Mouse (Mus musculus) CH12.LX (cell line): Measurements from ENCODE around the gene Ndufa4l2.

Experiments
- BHLHE40 ChIP-seq: IDR thresholded peaks from 2 replicates; pipeline ENCODE4 v1.6.1; 2011; ENCODE audit warnings: mild to moderate bottlenecking, low read depth, low read length, improper control_type of control experiment
- CTCF ChIP-seq, 2 experiments: IDR thresholded peaks in 1 of 2; conservative IDR thresholded peaks in 1 of 2; 2 replicates each; pipeline ENCODE4 v1.5.1; 2011 to 2012; ENCODE audit warnings: low read depth in 2 of 2, low read length in 2 of 2, improper control_type of control experiment in 1 of 2, inconsistent platforms in 1 of 2, mild to moderate bottlenecking in 1 of 2, moderate library complexity in 1 of 2
- MAX ChIP-seq: IDR thresholded peaks from 2 replicates; pipeline ENCODE4 v1.6.1; 2011; ENCODE audit warnings: low read length, improper control_type of control experiment
- MXI1 ChIP-seq: IDR thresholded peaks from 2 replicates; pipeline ENCODE4 v1.6.1; 2011; ENCODE audit warnings: mild to moderate bottlenecking, low read depth, low read length, improper control_type of control experiment
- POLR2A ChIP-seq: IDR thresholded peaks from 2 replicates; pipeline ENCODE4 v1.6.1; 2011; ENCODE audit warnings: low read depth, mild to moderate bottlenecking, improper control_type of control experiment, low read length
- POLR2AphosphoS2 ChIP-seq: IDR thresholded peaks from 2 replicates; pipeline ENCODE4 v1.6.1; 2011; ENCODE audit warnings: low read depth, low read length, improper control_type of control experiment

- no peak for TF ChIP-seq CTCF (conservative IDR thresholded peaks at IDR 0.05 in 1 of 2, IDR thresholded peaks at IDR 0.05 in 1 of 2; ENCODE audit: low read depth in 2 of 2, low read length in 2 of 2)
- TF ChIP-seq MAX = no peak
- no peak for TF ChIP-seq BHLHE40
- TF ChIP-seq POLR2A = no peak
- no peak for TF ChIP-seq POLR2AphosphoS2
- TF ChIP-seq MXI1 = no peak
Observed at GRCm38 (mm10) chr10:127526681-127527080, 11.9 kb downstream of the Ndufa4l2 start.
